Comparison of ENCODE assay signal across 7 mouse cellular contexts in the genomic region with DNA sequence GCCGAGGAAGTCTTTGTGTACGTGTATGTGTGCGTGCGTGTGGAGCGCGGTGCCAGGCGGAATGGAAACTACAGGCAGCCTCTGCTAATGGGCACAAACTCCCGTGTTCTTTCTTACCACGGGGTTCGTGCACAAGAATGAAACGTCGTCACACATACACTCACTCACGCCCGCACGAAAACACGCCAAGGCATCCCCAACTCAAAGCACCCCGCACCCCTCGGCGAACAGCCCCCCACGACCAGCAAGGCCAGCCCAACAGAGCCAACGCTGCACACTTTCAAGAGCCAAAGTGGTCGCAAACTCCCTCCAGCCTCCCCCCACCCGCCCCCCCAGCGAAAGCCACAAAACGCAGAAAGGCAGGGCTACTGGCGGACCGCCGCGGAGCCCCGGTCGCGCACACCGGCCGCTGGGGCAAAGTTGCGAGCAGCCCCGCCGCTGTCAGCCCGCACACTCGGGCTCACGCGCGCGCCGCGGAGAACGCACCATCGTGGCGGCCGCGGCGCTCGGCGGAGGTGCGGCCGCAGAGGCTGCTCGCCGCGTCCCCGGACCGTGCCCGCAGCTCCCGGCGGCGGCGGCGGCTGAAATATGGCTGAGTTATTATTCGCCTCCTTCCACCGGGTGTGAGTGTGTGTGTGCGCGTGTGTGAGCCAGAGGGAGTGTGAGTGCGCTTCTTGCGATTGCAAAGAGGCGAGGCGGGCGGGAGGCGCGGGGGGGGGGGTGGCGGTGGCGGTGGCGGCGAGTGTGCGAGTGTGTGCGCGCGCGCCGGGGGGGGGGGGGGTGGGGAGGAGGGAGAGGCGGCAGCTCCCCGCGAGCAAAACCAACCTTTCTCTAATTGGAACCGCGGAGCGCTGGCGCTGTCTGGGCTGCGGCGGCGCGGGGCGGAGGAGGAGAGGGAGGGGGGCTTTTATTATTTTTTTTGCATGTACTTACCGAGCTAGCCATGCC. TPM values are rescaled to one million over a fixed set of nuclear protein-coding genes. Genes with fewer than 3 reads are reported as not detected.
A peak's percentile ranks its signal among the peaks of the same experiment; 100 is the strongest.
DNase-seq lines count a peak whose midpoint lies in the region; ATAC-seq and TF ChIP-seq lines count a peak whose summit lies in the region.

No protein-coding gene starts in this region.

- intact Hi-C loops in left cerebral cortex, postnatal 14 days (cut with DNase I) = loop anchor here (1.0 to 5.0 kb wide), 7 partner anchors 62 to 665 kb away; a partner anchor contains a TSS

- no peak for TF ChIP-seq POLR2A in small intestine, adult 2 months (IDR thresholded peaks at IDR 0.05; ENCODE audit: low read depth, low read length)

- H3K27ac ChIP-seq in small intestine, adult 2 months (ENCODE audit: insufficient read depth, low read depth, low read length) = peak overlapping the region; percentile 48; the same call in 1 of the 2 replicates

- peak overlapping the region; percentile 91 for H3K4me3 ChIP-seq in small intestine, adult 2 months (ENCODE audit: low read depth, low read length)

- DNase-seq in cerebellum, postnatal 25 days = peak; percentile 78 to 79
- DNase-seq in gastrocnemius, adult 18-20 months (ENCODE audit: low spot score) = peak; percentile 10
- peak; percentile 69 for DNase-seq in induced T-regulatory cell, adult 2 months (ENCODE audit: low read depth)
- peak; percentile 52 to 60 for DNase-seq in left cerebral cortex, postnatal 14 days (ENCODE audit: low spot score in 2 of 2)

- TF ChIP-seq CTCF in small intestine, adult 2 months (IDR thresholded peaks at IDR 0.05; ENCODE audit: extremely low read depth, insufficient read length, insufficient replicate concordance, low read depth, low read length) = no peak

- H3K27me3 ChIP-seq in small intestine, adult 2 months (ENCODE audit: control insufficient read depth, insufficient read depth, low read length) = no peaks in the 10 kb centered on the region

- H3K36me3 ChIP-seq in small intestine, adult 2 months (ENCODE audit: control insufficient read depth, insufficient read depth, low read length) = no peaks in the 10 kb centered on the region

- peak; percentile 4 for ATAC-seq in activated CD4-positive, CD25-positive, alpha-beta regulatory T cell, adult 4 months
- ATAC-seq in megakaryocyte-erythroid progenitor cell, adult 5-6 weeks (replicated peaks; ENCODE audit: low FRiP score, low TSS enrichment, poor library complexity, severe bottlenecking) = peak; percentile 9; the same call in 1 of the 2 replicates

- WGBS in small intestine, adult 2 months = under 1% methylated on average over 82 of the region's 100 CpGs

- peaks cover 4% of the 10 kb centered on the region for H3K4me1 ChIP-seq in small intestine, adult 2 months (ENCODE audit: control insufficient read depth, insufficient read depth, insufficient read length, low read length)

RNA-seq across cellular contexts. Expression of a gene that starts 0.7 kb away (rescaled TPM):
- 100 to 1,000 TPM; 100 to 106 TPM for polyA plus RNA-seq in activated CD4-positive, CD25-positive, alpha-beta regulatory T cell, adult 4 months (2017; shearing (Covaris generic))
- 100 to 1,000 TPM; 148 to 154 TPM for total RNA-seq in gastrocnemius, adult 18-20 months (2021)
- 10 to 100 TPM; 33.4 to 41.8 TPM for total RNA-seq in left cerebral cortex, postnatal 14 days (2021)
- total RNA-seq in megakaryocyte-erythroid progenitor cell, adult 5-6 weeks (2014; fragmentation: Nextera tagmentation) = 74.7 and 95.2 TPM in 2 replicates
- 83.6 and 125 TPM in 2 replicates for total RNA-seq in megakaryocyte-erythroid progenitor cell, adult 5-6 weeks (2017)
- 4.2 and 5.1 TPM in 2 replicates for polyA plus RNA-seq in small intestine, adult 2 months (2012; rRNA removed)

Comparison
In these comparisons a context has a peak if more than half of its experiments do, and no peak if none do; other contexts are left out.
1. Peak in every context shown above with its lines: DNase-seq, ATAC-seq, H3K4me3 ChIP-seq and H3K27ac ChIP-seq.
2. DNase-seq: peak in every context shown above with its lines; median percentile 78 in cerebellum, postnatal 25 days; 69 in induced T-regulatory cell, adult 2 months; 56 in left cerebral cortex, postnatal 14 days; 10 in gastrocnemius, adult 18-20 months.